Mouse (Mus musculus): Measurements from ENCODE around the gene Syngr3.
"Not testable (repeated sequence)": the region's sequence is repeated elsewhere in the genome, so short reads cannot be mapped to it uniquely, and the experiment has no call there.

The Syngr3 gene

DNA sequence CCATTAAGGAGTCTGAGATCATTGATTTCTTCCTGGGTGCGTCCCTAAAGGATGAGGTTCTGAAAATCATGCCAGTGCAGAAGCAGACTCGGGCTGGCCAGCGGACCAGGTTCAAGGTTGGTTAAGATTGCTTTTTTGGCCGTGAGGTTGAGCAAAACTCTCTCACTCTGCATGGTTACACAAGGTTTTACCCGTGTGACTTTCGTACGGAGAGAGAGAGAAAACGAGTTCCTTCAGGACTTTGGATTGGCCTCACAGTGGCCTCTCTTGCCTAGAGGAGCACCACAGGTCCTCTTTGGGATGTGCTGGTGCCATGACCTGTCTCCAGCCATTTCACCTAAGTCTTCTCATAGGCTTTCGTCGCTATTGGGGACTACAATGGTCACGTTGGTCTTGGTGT, 30.9 kb upstream of the Syngr3 start:
- DNase-seq (ENCODE audit: extremely low read depth, low read depth): not testable (repeated sequence)

DNA sequence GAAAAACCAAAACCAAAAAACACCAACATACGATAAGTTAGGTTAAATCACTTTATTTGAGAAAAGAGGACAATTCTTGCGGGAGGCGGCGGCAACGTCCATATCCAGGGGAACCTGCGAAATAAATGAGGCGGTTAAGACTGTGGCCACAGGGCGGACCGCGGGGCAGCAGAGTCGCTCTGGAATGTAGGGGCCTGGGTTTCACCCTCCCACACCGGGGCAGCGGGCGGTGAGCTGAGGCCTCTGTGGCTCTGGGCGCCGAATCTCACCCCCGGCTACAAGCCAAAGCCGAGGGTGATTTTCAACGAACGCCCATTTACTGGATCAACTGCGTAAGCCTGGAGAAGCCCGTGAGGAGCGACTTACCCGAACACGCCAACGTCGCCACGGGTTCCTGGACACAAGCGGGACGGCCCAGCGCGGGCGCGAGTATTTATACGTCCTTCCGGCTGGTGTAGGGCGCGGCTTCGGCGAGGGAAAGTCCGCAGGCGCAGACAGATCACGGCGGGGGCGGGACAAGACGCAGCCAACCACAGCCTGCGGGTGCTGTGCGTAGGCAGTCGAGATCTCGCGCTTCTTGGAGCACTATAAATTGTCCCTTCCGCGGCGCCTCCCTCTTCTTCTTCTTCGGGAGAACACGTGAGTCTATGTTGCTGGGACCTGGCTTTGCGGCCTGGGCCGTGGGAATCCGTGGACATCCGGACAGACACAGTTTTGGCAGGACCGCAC, 29.9 kb upstream of the Syngr3 start:
- peak; percentile 89 for DNase-seq (ENCODE audit: extremely low read depth, low read depth)

DNA sequence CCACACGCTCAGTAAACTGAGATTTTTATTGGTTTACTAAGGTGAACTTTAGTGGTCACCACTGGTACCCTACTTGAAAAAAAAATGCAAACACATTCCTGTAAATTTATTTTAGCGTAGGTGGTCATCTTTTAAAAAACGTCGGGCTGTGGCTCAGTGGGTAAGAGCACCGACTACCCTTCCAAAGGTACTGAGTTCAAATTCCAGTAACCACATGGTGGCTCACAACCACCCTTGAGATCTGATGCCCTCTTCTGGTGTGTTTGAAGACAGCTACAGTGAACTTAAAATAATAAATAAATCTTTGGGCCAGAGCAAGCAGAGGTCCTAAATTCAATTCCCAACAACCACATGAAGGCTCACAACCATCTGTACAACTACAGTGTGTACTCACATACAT, 29.2 kb upstream of the Syngr3 start:
- DNase-seq (ENCODE audit: extremely low read depth, low read depth): not testable (repeated sequence)

DNA sequence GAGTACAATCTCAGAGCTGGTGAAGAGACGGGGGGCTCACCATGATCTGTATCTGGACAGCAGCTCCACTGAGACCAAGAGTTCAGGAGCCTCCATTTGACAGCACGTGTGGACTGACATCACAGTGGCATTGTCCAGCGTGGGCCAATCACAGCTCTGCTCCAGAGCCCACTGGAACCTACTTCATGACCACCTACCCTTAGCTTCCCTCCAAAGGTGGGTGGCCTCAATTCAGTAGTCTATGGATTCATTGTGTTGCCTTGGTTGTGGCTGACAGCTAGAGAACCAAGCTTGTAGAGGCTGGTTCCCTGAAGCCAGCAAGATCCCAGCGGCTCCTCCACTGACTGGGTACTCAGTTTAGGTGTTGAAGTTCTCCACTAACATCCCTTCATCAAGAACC, 28.2 kb upstream of the Syngr3 start, which contains the start of the genes Rnf151 and Rps2:
Rnf151 (minus strand) TSS at position 121 of the 400 bp plus-strand sequence.
Rps2 (plus strand) TSS at position 174 of the 400 bp plus-strand sequence.
- DNase-seq (ENCODE audit: extremely low read depth, low read depth): no peak

DNA sequence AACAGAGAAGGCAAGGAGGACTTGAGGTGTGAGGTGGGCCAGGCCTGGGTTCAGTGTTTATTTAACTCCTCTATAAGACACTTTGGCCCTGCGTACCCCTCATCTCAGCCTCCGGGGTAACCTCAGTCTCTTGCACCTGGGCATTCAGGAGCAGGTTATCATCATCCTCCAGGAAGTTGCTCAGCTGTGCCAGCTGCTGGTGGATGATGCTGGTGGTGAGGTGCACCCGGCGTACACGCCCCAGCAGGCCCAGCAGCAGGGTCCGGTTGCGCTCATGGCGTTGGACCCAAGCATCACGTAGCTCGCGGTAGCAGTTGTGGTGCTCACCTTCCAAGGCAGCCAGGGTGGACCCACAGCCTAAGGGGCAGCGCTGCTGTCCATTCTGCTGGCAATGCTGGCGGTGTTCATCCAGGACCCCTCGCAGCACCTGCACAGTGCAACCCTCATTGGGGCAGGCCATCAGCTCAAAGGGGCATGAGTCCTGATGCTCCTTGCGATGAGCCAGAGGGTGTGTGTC, 26.5 kb upstream of the Syngr3 start:
- no peak for DNase-seq (ENCODE audit: extremely low read depth, low read depth)

DNA sequence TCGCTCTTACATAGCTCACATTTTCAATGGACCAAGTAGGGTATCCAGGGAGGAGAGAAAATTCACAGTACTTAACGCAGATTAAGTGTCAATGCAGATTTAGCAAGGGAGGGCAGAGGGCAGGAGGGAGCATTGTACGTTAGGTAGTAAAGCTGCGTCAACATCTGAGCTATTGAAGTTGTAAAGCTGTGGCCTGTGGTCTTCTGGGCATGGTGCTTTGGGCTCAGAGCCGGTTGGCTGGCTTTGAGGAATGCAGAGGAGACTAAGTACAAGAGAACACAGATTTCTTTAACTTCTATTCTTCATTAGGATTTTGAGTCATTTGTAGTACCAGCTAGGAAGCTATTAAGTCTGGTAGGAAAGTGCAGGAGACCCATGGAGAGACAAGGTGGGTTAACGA, 25.8 kb upstream of the Syngr3 start:
- DNase-seq (ENCODE audit: extremely low read depth, low read depth): no peak

DNA sequence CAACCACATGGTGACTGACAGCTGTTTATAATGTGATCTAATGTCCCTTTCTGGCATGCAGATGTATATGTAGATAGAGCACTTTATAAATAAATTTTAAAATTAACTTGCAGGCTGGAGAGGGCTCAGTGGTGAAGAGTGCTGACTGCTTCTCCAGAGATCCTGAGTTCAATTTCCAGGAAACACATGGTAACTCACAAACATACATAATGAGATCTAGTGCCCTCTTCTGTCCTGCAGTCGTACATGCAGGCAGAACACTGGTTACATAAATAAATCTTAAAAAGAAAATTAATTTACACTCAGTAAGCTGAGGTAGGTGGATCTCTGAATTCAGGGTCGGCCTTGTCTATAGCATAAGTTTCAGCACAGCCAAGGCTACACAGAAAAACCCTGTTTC, 18.9 kb upstream of the Syngr3 start:
- DNase-seq (ENCODE audit: extremely low read depth, low read depth): peak; percentile 58

DNA sequence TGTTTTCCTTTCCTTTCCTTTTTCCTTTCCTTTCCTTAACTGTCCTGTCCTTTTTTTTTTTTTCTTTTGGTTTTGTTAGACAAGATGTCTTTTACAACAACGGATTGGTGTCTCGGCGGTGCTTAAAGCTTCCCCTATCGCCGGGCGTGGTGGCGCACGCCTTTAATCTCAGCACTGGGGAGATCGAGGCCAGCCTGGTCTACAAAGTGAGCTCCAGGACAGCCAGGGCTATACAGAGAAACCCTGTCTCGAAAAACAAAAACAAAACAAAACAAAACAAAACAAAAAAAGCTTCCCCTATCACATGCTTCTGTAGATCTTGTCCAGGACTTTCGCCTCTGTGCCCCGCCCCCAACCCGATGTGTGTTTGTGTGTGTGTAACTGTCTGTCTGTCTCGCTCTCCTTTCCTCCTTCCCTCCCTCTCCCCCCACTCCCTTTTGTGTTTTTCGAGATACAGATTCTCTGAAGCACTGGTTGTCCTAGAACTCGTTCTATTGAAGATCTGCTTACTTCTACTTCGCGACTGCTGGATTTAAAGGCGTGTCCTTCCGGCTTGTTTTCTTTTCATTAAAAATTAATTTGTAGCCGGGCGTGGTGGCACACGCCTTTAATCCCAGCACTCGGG, 18.2 kb upstream of the Syngr3 start:
- peak; percentile 32 for DNase-seq (ENCODE audit: extremely low read depth, low read depth)

DNA sequence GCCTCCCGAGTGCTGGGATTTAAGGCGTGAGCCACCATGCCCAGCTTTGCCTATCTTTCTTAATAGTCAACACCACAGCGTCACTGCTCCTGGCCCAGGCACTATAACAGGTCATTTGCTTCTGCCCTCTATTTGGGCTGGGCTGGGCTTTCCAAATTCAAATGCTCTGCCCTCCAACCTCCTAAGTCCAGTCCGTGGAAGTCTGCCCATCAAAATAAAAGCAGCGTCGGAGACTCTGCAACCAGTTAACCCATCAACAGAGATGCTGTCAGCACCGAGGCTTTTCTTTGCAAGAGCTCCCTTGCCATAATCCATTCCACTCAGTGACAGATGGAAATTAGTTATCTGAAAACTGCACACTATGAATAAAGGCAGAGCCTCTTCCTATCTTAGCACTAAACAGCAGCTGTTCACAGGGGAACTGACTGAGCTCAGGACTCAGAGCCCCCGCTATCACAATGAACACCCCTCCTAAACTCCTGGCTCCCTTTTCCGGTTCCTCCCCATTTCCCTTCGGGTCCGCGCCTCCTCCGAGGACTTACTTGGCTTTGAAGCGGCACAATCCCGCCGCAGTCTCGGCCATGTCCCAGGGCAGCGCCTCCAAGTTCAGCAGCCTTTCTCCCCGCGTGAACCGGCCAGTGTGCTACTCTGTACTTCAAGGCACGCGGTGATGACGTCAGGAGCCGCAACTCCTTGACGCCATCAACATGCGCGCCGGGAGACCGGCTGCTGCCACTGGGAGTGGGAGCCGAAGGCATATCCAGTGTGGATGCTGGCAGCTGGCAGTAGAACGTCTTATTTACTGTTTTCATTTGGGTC, 17.4 kb upstream of the Syngr3 start, which contains the start of gene Tbl3:
Tbl3 (minus strand) TSS at position 679 of the 819 bp plus-strand sequence.
- peak; percentile 82 for DNase-seq (ENCODE audit: extremely low read depth, low read depth)

DNA sequence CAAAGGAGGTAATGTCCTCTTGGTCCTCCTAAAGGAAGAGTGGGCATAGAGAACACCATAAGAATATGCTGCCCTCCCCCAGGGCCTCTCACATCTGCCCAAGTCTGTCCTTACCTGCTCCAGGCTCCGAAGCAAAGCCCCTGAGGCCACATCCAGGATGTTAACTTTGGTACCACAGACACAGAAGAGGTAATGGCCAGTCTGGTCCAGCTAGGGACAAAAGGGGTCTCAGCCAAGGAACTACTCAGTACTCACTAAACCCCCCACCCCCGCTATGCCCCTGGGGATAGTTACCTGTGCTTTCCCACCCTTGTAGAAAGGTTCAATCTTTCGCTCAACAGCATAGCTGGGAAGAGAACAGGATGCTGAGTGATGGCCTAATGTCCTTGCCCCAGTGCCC, 16.1 kb upstream of the Syngr3 start:
- no peak for DNase-seq (ENCODE audit: extremely low read depth, low read depth)

DNA sequence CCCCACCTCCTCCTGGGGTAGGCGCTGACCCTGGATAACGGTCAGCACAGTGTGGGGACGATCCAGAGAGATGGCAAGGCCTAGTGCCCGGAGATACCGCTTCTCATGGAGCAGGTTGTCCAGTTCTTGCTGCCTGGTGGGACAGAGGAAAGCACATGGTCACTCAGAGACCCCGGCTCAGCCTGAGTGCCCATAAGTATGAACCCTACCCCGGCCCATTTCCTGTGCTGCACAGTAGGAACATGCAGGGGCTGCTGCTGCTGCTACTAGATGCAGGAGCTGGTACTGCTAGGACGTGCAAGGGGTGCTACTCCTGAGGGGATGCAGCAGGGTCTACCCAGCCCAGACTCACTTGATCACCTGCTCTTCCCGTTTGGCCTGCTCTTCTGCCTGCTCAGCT, 11.5 kb upstream of the Syngr3 start:
- DNase-seq (ENCODE audit: extremely low read depth, low read depth): no peak

DNA sequence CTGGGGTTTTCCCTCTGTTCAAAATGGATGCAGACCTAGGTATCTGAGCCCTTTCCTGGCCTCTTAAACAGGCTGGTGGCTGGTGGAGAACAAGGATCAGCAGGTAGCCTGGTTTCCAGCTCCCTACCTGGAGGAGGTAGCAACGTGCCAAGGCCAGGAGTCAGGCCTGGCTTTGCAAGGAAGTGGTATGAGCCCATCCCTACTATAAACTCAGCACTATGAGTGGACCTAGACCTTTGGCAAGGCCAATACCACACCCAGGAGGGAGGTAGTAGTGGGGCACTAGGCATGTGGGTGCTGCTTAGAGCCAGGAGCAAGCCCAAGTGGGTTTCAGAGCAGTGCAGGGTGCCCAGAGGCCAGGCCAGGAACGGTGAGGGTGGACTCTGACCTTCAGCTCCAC, 9.7 kb upstream of the Syngr3 start:
- no peak for DNase-seq (ENCODE audit: extremely low read depth, low read depth)

DNA sequence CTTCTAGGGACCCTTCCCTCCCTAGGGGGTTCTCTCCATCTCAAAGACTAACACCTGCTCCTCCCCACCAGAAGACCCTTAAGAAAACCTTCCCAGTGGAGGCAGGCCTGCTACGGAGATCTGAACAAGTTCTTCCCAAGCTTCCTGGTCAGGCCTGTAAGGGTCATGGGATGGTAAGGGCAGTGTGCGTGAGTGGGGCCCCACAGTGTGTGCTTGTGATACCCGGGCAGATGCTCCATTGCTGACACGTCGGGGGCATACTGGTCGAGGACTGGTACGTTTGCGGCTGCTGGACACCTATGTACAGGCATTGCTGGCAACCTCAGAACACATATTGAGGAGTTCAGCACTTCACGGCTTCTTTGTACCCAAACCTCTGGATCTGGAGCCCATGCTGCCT, 9.0 kb upstream of the Syngr3 start:
- no peak for DNase-seq (ENCODE audit: extremely low read depth, low read depth)

DNA sequence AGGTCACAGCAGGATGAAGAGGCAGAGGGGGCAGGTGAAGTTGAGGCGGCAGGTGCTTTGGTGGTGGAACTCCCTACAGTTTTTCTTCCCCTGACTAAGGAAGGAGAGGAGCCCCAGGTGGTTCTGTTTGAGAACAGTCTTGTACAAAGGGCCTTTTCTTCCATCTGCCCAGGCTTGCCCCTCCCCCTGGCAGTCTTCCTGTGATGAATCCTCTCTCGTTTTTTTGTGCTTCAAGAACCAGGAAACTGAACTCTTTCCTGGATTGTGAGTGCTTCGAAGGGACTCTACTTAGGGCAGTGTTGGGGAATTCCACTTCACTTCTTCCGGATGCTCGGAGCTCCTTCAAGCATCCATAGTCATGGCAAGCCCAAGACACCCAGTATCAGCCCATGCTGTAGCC, 8.2 kb upstream of the Syngr3 start:
- no peak for DNase-seq (ENCODE audit: extremely low read depth, low read depth)

DNA sequence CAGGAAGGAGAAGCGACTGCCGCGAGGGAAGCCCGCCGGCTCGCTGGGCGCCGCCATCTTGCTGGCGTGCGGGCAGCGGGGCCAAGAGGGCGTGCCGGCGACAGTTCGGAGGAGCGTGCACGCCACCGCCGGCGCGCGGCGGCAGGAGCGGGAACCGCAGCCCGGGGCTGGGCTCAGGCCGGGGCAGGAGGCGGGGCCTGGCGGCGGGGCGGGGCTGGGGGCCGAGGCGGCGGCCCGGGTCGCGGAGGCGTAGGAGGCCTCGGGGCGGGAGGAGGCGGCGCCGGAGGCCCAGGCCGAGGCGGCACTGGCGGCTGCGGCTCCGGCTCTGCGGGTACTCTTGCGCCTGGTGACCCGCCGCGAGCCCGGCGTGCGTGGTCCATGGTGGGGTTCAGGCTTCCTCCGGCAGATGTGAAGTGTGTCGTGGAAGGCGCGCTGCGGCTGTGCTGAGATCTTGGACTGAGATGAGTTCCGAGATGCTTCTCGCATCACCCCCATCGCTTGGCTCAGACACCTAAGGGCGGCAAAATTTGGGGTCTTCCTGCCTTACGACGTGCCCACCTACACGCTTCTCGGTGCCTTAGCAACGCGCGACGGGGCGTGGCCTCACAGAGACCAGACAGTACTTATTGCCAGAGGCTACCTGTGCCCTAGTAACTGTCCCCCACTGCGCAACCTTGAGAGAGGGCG, 6.4 kb upstream of the Syngr3 start, which contains the start of the genes Gfer and Noxo1:
Gfer (minus strand) TSS at position 146 of the 687 bp plus-strand sequence.
Noxo1 (plus strand) TSS at position 224 of the 687 bp plus-strand sequence.
- peak; percentile 33 for DNase-seq (ENCODE audit: extremely low read depth, low read depth)

DNA sequence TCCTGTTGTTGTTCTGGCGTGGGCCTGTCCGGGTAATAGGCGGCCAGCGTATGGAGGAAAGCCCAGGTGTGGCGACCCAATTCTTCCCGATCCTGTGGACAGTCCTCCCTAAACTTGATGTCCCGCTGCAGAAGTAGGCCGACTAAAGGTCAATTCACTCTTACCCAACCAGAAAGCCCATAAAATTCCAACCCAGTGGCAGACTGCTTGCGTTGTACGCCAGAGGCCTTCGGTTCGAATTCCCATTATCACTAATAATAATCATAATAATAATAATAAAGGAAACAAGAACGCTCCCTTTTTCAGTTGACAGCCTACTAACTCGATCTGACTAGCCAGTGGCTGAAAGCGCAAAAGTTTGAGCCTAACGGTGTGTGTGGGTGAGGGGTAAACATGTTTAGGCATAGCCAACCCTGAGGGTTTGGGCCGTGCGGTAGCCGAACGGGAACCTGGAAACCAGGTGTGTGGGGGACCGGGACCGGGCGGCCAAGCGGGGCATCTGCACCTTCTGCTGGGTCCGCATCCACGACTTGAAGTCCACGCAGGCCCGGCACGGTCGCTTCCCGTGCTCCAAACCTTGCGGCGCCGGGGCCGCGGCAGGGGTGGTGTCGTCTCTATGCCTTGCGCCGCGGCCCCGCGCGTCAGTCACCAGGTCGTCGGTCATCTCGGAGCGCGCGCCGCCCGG, 5.7 kb upstream of the Syngr3 start:
- no peak for DNase-seq (ENCODE audit: extremely low read depth, low read depth)

DNA sequence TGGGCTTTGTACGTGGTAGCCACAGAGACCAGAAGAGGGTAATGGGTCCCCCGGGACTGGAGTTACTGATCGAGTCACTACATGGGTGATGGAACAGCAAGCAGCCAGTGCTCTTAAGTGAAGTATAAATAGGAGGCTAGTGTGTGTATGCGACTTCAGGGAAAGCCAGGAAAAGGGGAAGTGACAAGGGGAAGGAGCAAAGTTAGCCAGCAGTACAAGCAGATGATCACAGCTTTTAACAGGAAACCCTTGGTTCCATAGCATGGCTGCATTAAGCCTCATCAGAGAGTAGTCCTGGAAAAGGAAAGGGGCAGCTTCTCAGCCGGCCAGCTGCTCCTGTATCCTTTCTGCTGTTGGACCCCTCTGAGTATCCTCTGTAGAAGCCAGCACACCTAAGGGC, 2.6 kb upstream of the Syngr3 start:
- peak; percentile 33 for DNase-seq (ENCODE audit: extremely low read depth, low read depth)

DNA sequence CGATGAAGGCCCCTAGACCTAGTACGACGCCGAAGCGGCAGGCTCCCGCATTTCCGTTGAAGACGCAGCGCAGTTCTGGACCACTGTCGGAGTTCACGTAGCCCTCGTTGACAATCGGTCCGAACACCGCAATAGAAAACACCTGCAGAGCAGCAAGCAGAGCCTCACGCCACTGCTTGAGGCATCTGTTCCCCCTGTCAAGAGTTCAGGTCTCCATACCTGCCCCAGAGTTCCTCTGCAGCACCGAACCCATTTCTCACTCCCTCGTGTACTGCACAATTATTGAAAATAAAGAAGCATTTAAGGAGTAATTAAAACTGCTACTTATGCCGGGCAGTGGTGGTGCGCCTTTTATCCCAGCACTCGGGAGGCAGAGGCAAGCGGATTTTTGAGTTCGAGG, 2.2 kb downstream of the Syngr3 start:
- DNase-seq (ENCODE audit: extremely low read depth, low read depth): no peak

DNA sequence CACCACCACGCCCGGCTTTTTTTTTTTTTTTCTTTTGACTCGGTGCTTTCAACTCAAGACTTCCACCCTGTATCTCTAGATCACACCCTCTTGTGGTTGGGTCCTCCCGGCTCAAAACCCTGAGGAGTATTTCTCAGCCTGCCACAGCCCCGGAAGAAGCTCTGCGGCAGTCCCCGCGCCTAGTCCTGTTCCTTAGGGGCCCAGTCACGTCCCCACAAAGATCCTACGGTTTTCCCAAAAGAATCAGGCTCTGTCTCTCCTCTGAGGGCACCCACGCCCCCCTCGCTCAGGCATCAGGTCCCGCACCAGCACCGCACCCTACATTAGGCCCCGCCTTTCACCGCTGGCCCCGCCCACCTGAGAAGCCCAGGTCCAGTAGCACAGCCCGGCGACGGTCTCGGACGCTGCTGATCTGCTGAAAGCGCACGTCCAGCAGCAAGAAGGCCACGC, 2.6 kb downstream of the Syngr3 start:
- peak; percentile 76 for DNase-seq (ENCODE audit: extremely low read depth, low read depth)

DNA sequence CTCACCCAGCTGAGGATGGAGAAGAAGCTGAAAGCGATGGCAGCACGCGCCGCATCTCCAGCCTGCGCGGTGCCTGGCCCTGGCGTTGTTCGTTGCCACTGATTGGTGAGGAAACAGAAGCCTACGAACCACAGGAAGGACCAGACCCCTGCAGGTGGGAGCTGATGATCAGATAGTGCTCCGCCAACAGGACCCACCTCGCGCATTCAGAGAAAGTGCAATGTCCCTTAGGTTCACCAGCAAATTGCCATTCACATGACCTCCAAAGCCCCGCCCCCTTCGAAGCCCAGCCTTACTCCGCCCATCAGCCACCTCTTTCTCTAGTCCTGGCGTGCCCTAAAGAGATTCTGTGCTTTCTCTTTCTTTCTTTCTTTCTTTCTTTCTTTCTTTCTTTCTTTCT, 3.2 kb downstream of the Syngr3 start:
- peak; percentile 36 for DNase-seq (ENCODE audit: extremely low read depth, low read depth)
